Mouse (Mus musculus): ENCODE data around the gene Tbc1d22a. TPM values are rescaled to one million over a fixed set of nuclear protein-coding genes. Genes with fewer than 3 reads are reported as not detected.

The Tbc1d22a gene
- polyA plus RNA-seq, 1 experiment from 2014 or later, result 6.6 TPM

GRCm38 (mm10) chr15:86326341-86326740, 112.1 kb downstream of the Tbc1d22a start:
- WGBS (ENCODE audit: insufficient replicate concordance), result 77% methylated on average over 4 of the region's 4 CpGs
- H3K4me3 ChIP-seq (replicated peaks), result no peak overlapping the region
- no peak overlapping the region for H3K4me2 ChIP-seq
- ATAC-seq (ENCODE audit: insufficient read depth), result no peak
- H3K27me3 ChIP-seq, result no peaks in the 10 kb centered on the region
- no peaks in the 10 kb centered on the region for H3K36me3 ChIP-seq (replicated peaks)
- H3K9ac ChIP-seq, result no peak overlapping the region
- H3K27ac ChIP-seq (replicated peaks), result no peak overlapping the region
- no peaks in the 10 kb centered on the region for H3K9me3 ChIP-seq (replicated peaks)
- no peaks in the 10 kb centered on the region for H3K4me1 ChIP-seq (replicated peaks)

DNA sequence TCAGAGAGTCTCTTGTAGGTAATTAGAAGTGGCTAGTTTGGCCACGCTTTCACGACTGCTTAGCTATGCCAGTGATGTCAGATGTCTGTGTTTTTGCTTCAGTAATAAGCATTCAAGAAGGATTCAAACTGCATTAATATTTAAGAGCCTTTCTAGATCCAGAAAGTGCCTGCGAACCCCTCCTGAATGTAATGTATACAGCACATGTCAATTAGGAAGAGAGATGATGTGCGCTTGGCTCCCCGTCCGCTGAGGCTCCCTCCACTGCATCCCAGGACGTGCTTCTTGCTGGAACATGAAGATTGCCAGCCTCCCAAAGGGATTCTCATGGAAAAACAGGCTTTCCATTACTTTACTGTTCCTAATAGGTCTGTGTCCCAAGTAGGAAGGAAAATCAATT, 115.7 kb downstream of the Tbc1d22a start:
- WGBS (ENCODE audit: insufficient replicate concordance), result 71% methylated on average over 7 of the region's 7 CpGs
- no peak overlapping the region for H3K9ac ChIP-seq
- H3K27me3 ChIP-seq, result no peaks in the 10 kb centered on the region
- no peak overlapping the region for H3K27ac ChIP-seq (replicated peaks)
- no peaks in the 10 kb centered on the region for H3K9me3 ChIP-seq (replicated peaks)
- H3K36me3 ChIP-seq (replicated peaks), result no peaks in the 10 kb centered on the region
- no peak for ATAC-seq (ENCODE audit: insufficient read depth)
- no peak overlapping the region for H3K4me3 ChIP-seq (replicated peaks)
- H3K4me2 ChIP-seq, result no peak overlapping the region
- H3K4me1 ChIP-seq (replicated peaks), result no peaks in the 10 kb centered on the region

DNA sequence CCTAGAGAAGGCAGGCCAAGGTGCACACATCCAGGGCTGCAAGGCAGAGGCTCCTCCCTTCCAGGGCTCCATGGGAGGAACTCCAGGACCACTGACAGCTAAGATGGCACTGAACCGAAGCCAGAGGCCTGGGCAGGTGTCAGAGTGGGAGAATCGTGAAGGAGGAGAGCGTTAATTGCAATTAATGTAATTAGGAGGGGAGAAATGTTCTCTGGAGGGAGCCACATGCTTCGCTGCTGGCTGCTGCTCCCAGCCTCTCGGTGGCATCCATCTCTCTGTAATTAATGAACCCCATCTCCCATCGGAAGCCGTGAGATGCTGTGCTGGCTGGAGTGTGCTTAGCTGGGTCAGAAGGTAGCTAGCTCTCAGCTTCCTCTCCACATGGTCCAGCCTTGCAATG, 116.2 kb downstream of the Tbc1d22a start:
- Histone ChIP-seq H3K9ac (no peak overlapping the region), H3K27me3 (no peaks in the 10 kb centered on the region), H3K4me1 (replicated peaks) (no peaks in the 10 kb centered on the region), H3K27ac (replicated peaks) (no peak overlapping the region), H3K36me3 (replicated peaks) (no peaks in the 10 kb centered on the region), H3K4me2 (no peak overlapping the region), H3K4me3 (replicated peaks) (no peak overlapping the region), H3K9me3 (replicated peaks) (no peaks in the 10 kb centered on the region)
- 75% methylated on average over 7 of the region's 7 CpGs for WGBS (ENCODE audit: insufficient replicate concordance)
- no peak for ATAC-seq (ENCODE audit: insufficient read depth)

DNA sequence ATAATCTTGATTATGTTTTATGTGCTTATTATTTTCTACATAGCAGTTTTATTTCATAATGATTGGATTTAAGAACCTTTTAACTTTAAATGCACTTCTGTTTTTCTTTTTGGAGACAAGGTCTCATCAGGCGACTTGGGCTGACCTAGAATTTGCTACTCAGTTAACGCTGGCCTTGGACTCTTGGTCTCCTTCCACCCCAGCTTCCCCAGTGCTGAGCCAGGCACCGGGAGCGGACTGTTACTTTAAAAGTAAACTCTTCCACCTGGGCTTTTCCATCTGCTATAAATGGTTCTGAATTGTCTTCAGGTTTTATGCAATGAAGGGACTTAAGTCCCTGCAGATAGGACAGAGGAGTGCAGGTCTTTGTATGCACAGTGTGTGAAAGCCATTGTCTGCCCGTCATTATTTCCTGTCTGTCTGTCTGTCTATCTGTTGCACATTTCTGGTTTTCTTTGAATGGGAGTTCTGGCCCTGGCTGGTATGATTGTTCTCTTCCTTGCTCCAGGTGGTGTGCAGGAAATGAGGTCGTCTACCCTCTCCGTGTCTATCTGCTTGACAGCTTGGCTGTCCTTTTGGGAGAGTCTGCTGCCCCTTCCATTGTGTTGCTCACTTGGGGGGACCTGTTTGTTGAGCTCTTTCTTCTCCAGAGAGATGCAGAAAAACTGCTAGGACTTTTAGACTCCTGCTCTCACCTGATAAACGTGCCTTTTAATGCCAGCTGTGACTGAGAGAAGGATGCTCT, 117.4 kb downstream of the Tbc1d22a start:
- no peaks in the 10 kb centered on the region for H3K4me1 ChIP-seq (replicated peaks)
- WGBS (ENCODE audit: insufficient replicate concordance), result 57% methylated on average over 8 of the region's 8 CpGs
- no peaks in the 10 kb centered on the region for H3K9me3 ChIP-seq (replicated peaks)
- no peak overlapping the region for H3K27ac ChIP-seq (replicated peaks)
- no peak overlapping the region for H3K4me3 ChIP-seq (replicated peaks)
- no peak overlapping the region for H3K9ac ChIP-seq
- H3K36me3 ChIP-seq (replicated peaks), result no peaks in the 10 kb centered on the region
- ATAC-seq (ENCODE audit: insufficient read depth), result no peak
- no peaks in the 10 kb centered on the region for H3K27me3 ChIP-seq
- no peak overlapping the region for H3K4me2 ChIP-seq

GRCm38 (mm10) chr15:86333176-86333575, 118.9 kb downstream of the Tbc1d22a start:
- no peaks in the 10 kb centered on the region for H3K27me3 ChIP-seq
- H3K4me3 ChIP-seq (replicated peaks), result no peak overlapping the region
- H3K36me3 ChIP-seq (replicated peaks), result no peaks in the 10 kb centered on the region
- no peak overlapping the region for H3K9ac ChIP-seq
- H3K27ac ChIP-seq (replicated peaks), result no peak overlapping the region
- no peak overlapping the region for H3K4me2 ChIP-seq
- no peaks in the 10 kb centered on the region for H3K9me3 ChIP-seq (replicated peaks)
- H3K4me1 ChIP-seq (replicated peaks), result no peaks in the 10 kb centered on the region
- no peak for ATAC-seq (ENCODE audit: insufficient read depth)
- WGBS (ENCODE audit: insufficient replicate concordance), result 78% methylated on average over 4 of the region's 4 CpGs

DNA sequence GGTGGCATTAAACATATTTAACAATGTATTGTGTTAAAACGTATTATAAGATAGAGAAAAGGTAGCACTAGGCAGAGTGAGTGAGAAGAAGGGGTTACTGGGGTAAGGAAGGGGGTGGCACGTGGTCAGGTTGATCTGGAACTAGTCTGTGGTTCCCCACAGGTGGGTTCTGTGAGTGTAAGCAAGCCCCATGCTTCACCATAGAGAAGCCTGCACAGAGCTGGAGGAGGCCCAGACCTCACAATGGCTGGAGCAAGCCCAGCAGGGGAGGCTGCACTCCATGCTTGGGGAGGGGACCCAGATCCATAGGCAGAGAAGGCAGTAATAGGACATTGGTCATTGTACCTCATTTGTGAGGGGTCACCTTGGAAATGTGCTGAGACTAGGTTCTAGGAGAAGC, 119.3 kb downstream of the Tbc1d22a start:
- WGBS (ENCODE audit: insufficient replicate concordance), result 47% methylated on average over 2 of the region's 2 CpGs
- H3K4me3 ChIP-seq (replicated peaks), result no peak overlapping the region
- H3K27me3 ChIP-seq, result no peaks in the 10 kb centered on the region
- no peak for ATAC-seq (ENCODE audit: insufficient read depth)
- no peak overlapping the region for H3K4me2 ChIP-seq
- no peaks in the 10 kb centered on the region for H3K4me1 ChIP-seq (replicated peaks)
- no peak overlapping the region for H3K9ac ChIP-seq
- H3K36me3 ChIP-seq (replicated peaks), result no peaks in the 10 kb centered on the region
- no peaks in the 10 kb centered on the region for H3K9me3 ChIP-seq (replicated peaks)
- H3K27ac ChIP-seq (replicated peaks), result no peak overlapping the region

DNA sequence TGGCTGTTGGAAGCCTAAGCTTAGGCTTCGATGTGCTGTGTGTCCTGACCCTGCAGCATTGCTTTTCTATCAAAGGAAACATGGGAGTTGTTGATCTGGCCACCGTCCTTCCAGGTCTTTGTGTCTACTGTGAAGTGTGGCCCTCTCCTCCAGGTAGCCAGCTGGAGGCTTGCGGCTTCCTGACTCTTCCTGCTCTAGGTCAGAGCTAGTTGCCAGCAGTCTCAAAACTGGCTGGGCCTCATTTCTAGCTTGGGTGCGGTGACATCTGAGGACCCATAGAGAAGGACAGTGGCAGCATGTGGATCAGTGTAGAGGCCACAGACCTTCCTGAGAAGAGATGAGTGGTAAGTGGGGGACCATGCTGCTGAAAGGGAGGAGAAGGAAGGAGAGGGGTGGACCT, 120.0 kb downstream of the Tbc1d22a start:
- Histone ChIP-seq H3K9me3 (replicated peaks) (no peaks in the 10 kb centered on the region), H3K27me3 (no peaks in the 10 kb centered on the region), H3K9ac (no peak overlapping the region), H3K4me2 (no peak overlapping the region), H3K27ac (replicated peaks) (no peak overlapping the region), H3K4me1 (replicated peaks) (no peaks in the 10 kb centered on the region), H3K36me3 (replicated peaks) (no peaks in the 10 kb centered on the region), H3K4me3 (replicated peaks) (no peak overlapping the region)
- WGBS (ENCODE audit: insufficient replicate concordance), result 83% methylated on average over 4 of the region's 4 CpGs
- no peak for ATAC-seq (ENCODE audit: insufficient read depth)

DNA sequence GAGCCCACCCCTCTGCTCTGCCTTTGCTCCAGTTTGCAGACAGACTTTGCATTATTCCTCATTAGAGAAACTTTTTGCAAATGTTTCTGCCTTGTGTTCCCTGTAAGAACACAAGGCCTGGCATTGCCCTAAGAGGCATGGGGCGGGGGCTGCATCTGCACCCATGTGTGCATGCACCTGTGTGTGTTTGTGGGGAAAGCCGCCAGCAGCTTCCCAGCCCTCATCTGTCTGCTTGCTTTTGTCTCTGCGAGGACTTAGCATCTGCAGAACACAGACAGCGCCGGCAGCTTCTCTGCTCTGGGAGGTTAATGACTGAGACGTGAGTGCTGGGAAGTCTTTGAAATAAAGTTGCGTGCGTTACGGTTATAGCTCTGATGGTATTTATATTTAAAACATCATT, 120.5 kb downstream of the Tbc1d22a start:
- ATAC-seq (ENCODE audit: insufficient read depth), result no peak
- H3K4me3 ChIP-seq (replicated peaks), result no peak overlapping the region
- H3K4me1 ChIP-seq (replicated peaks), result no peaks in the 10 kb centered on the region
- WGBS (ENCODE audit: insufficient replicate concordance), result 83% methylated on average over 9 of the region's 9 CpGs
- no peak overlapping the region for H3K9ac ChIP-seq
- H3K9me3 ChIP-seq (replicated peaks), result no peaks in the 10 kb centered on the region
- H3K4me2 ChIP-seq, result no peak overlapping the region
- H3K27ac ChIP-seq (replicated peaks), result no peak overlapping the region
- no peaks in the 10 kb centered on the region for H3K36me3 ChIP-seq (replicated peaks)
- H3K27me3 ChIP-seq, result no peaks in the 10 kb centered on the region

- Histone ChIP-seq H3K27ac (replicated peaks) (no peak overlapping the region), H3K27me3 (no peaks in the 10 kb centered on the region), H3K9me3 (replicated peaks) (no peaks in the 10 kb centered on the region), H3K4me2 (no peak overlapping the region), H3K4me3 (replicated peaks) (no peak overlapping the region), H3K36me3 (replicated peaks) (no peaks in the 10 kb centered on the region), H3K4me1 (replicated peaks) (no peaks in the 10 kb centered on the region), H3K9ac (no peak overlapping the region)
- WGBS (ENCODE audit: insufficient replicate concordance), result 76% methylated on average over 1 of the region's 1 CpGs
- ATAC-seq (ENCODE audit: insufficient read depth), result no peak
Observed at GRCm38 (mm10) chr15:86335781-86336180, 121.5 kb downstream of the Tbc1d22a start.

DNA sequence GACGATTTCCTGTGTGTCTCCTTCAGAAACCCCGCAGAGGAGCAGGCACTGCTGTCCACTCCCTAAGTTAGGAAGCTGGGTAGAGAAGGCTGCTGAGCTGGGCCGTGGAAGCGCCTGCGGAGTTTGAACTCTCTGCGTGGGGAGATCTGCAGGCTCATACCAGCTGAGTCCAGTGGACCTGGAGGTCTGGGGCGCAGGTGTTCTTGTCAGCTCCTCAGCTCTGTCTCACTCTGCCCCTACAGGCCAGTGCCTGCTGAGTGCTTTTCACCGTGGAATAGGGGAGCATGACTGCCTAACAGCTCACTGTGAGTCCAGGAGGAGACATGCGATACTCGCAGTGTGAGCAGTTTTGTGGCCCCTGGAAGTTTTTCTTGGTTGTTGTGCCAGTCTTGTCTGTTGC, 123.5 kb downstream of the Tbc1d22a start:
- no peaks in the 10 kb centered on the region for H3K27me3 ChIP-seq
- no peaks in the 10 kb centered on the region for H3K4me1 ChIP-seq (replicated peaks)
- 71% methylated on average over 10 of the region's 10 CpGs for WGBS (ENCODE audit: insufficient replicate concordance)
- H3K4me2 ChIP-seq, result no peak overlapping the region
- H3K27ac ChIP-seq (replicated peaks), result no peak overlapping the region
- no peak overlapping the region for H3K4me3 ChIP-seq (replicated peaks)
- H3K9me3 ChIP-seq (replicated peaks), result no peaks in the 10 kb centered on the region
- no peak for ATAC-seq (ENCODE audit: insufficient read depth)
- no peak overlapping the region for H3K9ac ChIP-seq
- H3K36me3 ChIP-seq (replicated peaks), result no peaks in the 10 kb centered on the region

DNA sequence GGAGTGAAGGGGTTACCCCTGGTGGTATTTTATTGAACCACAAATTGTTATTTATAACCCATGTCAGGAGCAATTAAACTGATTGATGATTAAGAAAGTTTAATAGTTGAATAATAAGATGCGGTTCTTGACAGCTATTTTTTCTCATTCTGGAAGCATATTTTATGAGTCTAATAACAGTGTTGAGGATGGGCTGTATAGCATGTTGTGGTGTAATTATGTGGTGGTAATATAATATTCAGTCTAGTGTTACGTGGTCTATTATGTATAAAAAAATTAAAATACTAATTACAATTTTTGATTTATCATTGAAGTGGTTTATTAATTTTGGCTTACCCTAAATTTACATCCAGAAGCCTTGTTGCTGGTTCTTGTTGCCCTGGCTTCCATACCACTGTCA, 125.5 kb downstream of the Tbc1d22a start:
- no peaks in the 10 kb centered on the region for H3K36me3 ChIP-seq (replicated peaks)
- no peak overlapping the region for H3K4me3 ChIP-seq (replicated peaks)
- no peak overlapping the region for H3K27ac ChIP-seq (replicated peaks)
- no peak overlapping the region for H3K9ac ChIP-seq
- no peak overlapping the region for H3K4me2 ChIP-seq
- ATAC-seq (ENCODE audit: insufficient read depth), result no peak
- no peaks in the 10 kb centered on the region for H3K9me3 ChIP-seq (replicated peaks)
- WGBS (ENCODE audit: insufficient replicate concordance), result 79% methylated on average over 2 of the region's 2 CpGs
- no peaks in the 10 kb centered on the region for H3K4me1 ChIP-seq (replicated peaks)
- H3K27me3 ChIP-seq, result no peaks in the 10 kb centered on the region

DNA sequence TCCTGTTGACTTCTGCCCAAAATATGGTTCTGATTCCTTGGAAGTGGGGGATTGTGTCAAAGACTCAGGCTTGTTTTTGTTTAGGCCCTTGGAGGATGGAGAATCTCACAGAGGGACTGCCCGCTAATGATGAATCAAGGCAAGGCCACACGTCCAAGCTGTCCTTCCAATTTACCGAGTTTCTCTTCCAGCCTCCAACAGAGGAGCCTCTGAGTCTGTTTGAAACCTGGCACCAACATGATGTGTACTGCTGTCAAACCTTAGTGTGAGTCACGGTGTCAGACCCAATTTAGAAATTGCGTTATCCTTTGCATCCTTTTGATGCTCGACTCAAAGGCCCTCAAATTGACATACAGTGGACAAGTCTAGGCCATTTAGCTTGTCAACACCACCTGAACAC, 126.5 kb downstream of the Tbc1d22a start:
- Histone ChIP-seq H3K36me3 (replicated peaks) (no peaks in the 10 kb centered on the region), H3K9me3 (replicated peaks) (no peaks in the 10 kb centered on the region), H3K4me2 (no peak overlapping the region), H3K27me3 (no peaks in the 10 kb centered on the region), H3K4me1 (replicated peaks) (no peaks in the 10 kb centered on the region), H3K9ac (no peak overlapping the region), H3K27ac (replicated peaks) (no peak overlapping the region), H3K4me3 (replicated peaks) (no peak overlapping the region)
- WGBS (ENCODE audit: insufficient replicate concordance), result 77% methylated on average over 6 of the region's 6 CpGs
- ATAC-seq (ENCODE audit: insufficient read depth), result no peak

All from liver, embryonic 15.5 days (tissue).